Mouse (Mus musculus) forebrain, postnatal 0 days (tissue): ENCODE results near the gene Fam160b1. TPM values are rescaled to one million over a fixed set of nuclear protein-coding genes. Genes with fewer than 3 reads are reported as not detected.

ENCODE experiments used
- ATAC-seq: fragments of 200-750 bp; cut with Nextera tagmentation; 2 replicates; pipeline ENCODE4 v1.8.0; 2017; ENCODE audit warnings: mild to moderate bottlenecking, moderate library complexity
- DNase-seq: peaks from one replicate; pipeline ENCODE4 v3.0.0-alpha.2; 2015
- H3K27ac ChIP-seq: fragments of 300-500 bp; sonication (generic); 2 replicates; pipeline ENCODE4 v1.5.1; 2014; ENCODE audit warnings: low read depth, mild to moderate bottlenecking, antibody characterized with exemption, low read length, moderate library complexity, mixed read lengths
- H3K27me3 ChIP-seq: fragments of 300-500 bp; sonication (generic); 2 replicates; pipeline ENCODE4 v1.6.1; 2014; ENCODE audit warnings: mild to moderate bottlenecking, low read length, mixed read lengths; ENCODE audit not compliant: insufficient read depth
- H3K36me3 ChIP-seq: fragments of 300-500 bp; sonication (generic); 2 replicates; pipeline ENCODE4 v1.6.1; 2014; ENCODE audit warnings: mild to moderate bottlenecking, moderate library complexity; ENCODE audit not compliant: insufficient read depth
- H3K4me1 ChIP-seq: fragments of 300-500 bp; sonication (generic); 2 replicates; pipeline ENCODE4 v1.6.1; 2014; ENCODE audit warnings: antibody characterized with exemption; ENCODE audit not compliant: insufficient read depth
- H3K4me2 ChIP-seq: fragments of 300-500 bp; sonication (generic); 2 replicates; pipeline ENCODE4 v1.6.1; 2014; ENCODE audit warnings: low read depth, mild to moderate bottlenecking, moderate library complexity
- H3K4me3 ChIP-seq: fragments of 300-500 bp; sonication (generic); 2 replicates; pipeline ENCODE4 v1.5.1; 2014; ENCODE audit warnings: low read depth, low read length, mixed read lengths
- H3K9ac ChIP-seq: fragments of 300-500 bp; sonication (generic); 2 replicates; pipeline ENCODE4 v1.6.1; 2014; ENCODE audit warnings: mild to moderate bottlenecking
- H3K9me3 ChIP-seq: fragments of 300-500 bp; sonication (generic); 2 replicates; pipeline ENCODE4 v1.6.1; 2016; ENCODE audit warnings: low read length
- CTCF ChIP-seq: sonication (generic); IDR thresholded peaks from 2 replicates; pipeline ENCODE4 v1.5.1; 2016; ENCODE audit warnings: antibody characterized with exemption, control low read depth, low read depth
- WGBS: fragments of 180-500 bp; shearing (Covaris S2); extraction: QIAGEN DNeasy Blood & Tissue Kit; methylation state at CpG from one replicate; pipeline ENCODE4 v1.1.7; 2014; 5-methylcytosine and 5-hydroxymethylcytosine counted together
- polyA plus RNA-seq: library from polyadenylated mRNA; unstranded; fragments of >200 nt; fragmentation: Nextera tagmentation; extraction: Ambion mirVana; gene quantifications from 2 replicates; pipeline ENCODE4 v1.2.1, GENCODE M21; 2015
- total RNA-seq: library from RNA; depleted of rRNA; stranded (reverse); fragments of >200 nt; gene quantifications from 2 replicates; pipeline ENCODE4 v1.2.3, GENCODE M21; 2014

The Fam160b1 gene
- total and polyA plus RNA-seq, 2 experiments from 2014 or later: 10.8 to 23.0 TPM

DNA sequence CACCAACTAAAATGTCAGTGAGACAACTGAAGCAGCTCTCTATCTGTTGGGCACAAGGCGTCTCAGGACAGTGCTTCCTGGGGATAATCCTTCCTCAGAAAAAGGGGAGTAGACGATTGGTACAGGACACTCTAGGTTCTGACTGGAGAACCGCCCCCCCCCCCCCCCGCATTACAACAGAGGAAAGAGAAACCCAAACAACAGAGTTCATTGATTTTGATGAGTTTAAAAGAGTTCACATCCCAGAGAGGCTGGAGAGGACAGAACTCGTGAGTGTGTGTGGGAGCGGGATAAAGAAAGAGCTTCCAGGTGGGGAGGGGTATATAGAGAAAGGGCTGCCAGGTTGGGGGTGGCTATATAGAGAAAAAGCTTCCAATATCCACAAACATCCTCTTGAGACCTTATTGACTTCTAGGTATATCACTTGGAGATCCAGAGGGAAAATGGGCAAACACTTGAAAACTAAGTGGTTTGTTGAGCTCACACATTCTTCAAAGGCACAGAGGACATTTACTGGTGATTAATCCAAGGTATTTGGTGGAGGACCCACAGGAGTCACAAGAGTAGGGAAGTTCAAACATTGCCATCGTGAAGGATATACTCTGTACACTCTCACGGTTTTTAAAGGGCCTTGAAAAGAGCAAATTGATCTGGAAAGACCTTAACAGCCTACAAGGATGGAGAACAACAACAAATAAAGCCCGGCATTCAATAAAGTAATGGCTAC, 39.7 kb upstream of the Fam160b1 start:
- no peak for TF ChIP-seq CTCF
- H3K4me1 ChIP-seq: peaks cover 7% of the 10 kb centered on the region; the same call in 1 of the 2 replicates
- no peak for DNase-seq
- H3K27me3 ChIP-seq: no peaks in the 10 kb centered on the region
- WGBS: 81% methylated on average over 9 of the region's 9 CpGs
- H3K9me3 ChIP-seq: no peaks in the 10 kb centered on the region
- no peak overlapping the region for H3K4me2 ChIP-seq
- no peak for ATAC-seq
- no peaks in the 10 kb centered on the region for H3K36me3 ChIP-seq
- no peak overlapping the region for H3K9ac ChIP-seq
- H3K27ac ChIP-seq: no peak overlapping the region
- no peak overlapping the region for H3K4me3 ChIP-seq

DNA sequence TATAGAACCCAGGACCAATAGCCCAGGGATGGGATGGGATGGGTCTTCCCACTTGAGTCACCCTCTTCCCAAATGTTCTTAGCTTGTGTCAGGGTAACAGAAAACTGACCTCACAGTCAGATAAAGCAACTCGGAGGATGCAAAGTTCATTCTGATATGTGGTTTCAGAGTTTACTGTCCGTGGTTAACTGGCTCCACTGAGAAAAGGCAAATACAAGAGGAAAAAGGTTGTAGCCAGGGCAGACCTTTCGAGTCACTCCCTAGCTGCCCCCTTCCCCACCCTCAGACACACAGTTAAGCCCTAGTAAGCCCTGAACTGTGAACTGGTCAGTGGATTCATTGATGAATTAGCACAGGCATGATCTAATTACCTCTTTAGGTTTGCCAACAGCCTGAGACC, 38.6 kb upstream of the Fam160b1 start:
- H3K4me3 ChIP-seq: no peak overlapping the region
- H3K9me3 ChIP-seq: no peaks in the 10 kb centered on the region
- whole genome bisulfite sequencing: 87% methylated on average over 3 of the region's 3 CpGs
- DNase-seq (no peak), ATAC-seq (no peak)
- H3K27ac ChIP-seq: no peak overlapping the region
- no peaks in the 10 kb centered on the region for H3K36me3 ChIP-seq
- no peaks in the 10 kb centered on the region for H3K27me3 ChIP-seq
- H3K9ac ChIP-seq: no peak overlapping the region
- peaks cover 7% of the 10 kb centered on the region; the same call in 1 of the 2 replicates for H3K4me1 ChIP-seq
- TF ChIP-seq CTCF: no peak
- H3K4me2 ChIP-seq: no peak overlapping the region

DNA sequence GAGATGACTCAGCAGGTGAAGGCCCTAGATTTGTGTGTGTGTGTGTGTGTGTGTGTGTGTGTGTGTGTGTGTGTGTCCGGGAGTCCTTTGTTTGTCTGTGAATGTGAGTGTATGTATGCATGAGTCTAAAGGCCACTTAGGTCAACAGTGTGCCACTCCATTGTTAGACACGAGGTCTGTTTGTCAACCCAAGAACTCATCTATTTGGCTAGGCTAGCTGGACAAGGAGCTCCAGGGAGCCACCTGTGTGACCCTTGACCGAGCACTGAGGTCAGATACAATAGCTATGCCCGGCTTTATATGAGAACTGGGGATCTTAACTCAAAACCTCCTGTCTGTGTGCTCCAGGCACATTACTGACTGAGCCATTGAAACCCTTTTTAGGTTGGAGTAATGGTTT, 38.0 kb upstream of the Fam160b1 start:
- Histone ChIP-seq H3K4me2 (no peak overlapping the region), H3K27ac (peak overlapping the region; percentile 66; the same call in 1 of the 2 replicates), H3K27me3 (no peaks in the 10 kb centered on the region), H3K4me1 (peaks cover 7% of the 10 kb centered on the region; the same call in 1 of the 2 replicates), H3K9ac (no peak overlapping the region), H3K4me3 (no peak overlapping the region), H3K9me3 (no peaks in the 10 kb centered on the region), H3K36me3 (no peaks in the 10 kb centered on the region)
- no peak for DNase-seq
- no peak for TF ChIP-seq CTCF
- WGBS: 74% methylated on average over 4 of the region's 4 CpGs
- ATAC-seq: no peak

DNA sequence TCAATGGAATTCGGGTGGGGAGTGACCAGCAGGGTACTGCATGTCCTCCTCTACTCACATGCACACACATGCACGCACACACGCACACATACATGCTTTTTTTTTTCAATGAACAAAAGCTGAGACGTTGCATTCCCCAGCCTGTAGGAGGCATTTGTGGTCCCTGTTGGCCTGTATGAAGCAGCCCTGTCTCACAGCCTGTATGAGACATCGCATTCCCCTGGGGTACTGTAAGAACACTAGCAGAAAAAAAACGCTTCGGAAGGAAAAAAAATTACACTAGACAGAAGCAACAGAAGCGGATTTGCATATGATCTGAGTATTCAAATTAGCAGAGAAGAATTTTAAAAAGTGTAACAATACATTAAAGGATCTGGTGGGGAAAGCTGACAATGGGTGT, 37.4 kb upstream of the Fam160b1 start:
- no peaks in the 10 kb centered on the region for H3K36me3 ChIP-seq
- no peaks in the 10 kb centered on the region for H3K27me3 ChIP-seq
- H3K4me3 ChIP-seq: no peak overlapping the region
- H3K27ac ChIP-seq: peak overlapping the region; percentile 66; the same call in 1 of the 2 replicates
- no peaks in the 10 kb centered on the region for H3K9me3 ChIP-seq
- TF ChIP-seq CTCF: peak; percentile 57
- ATAC-seq (peak; percentile 91), DNase-seq (peak; percentile 71)
- no peak overlapping the region for H3K9ac ChIP-seq
- H3K4me1 ChIP-seq: peaks cover 7% of the 10 kb centered on the region; the same call in 1 of the 2 replicates
- no peak overlapping the region for H3K4me2 ChIP-seq
- WGBS: 46% methylated on average over 8 of the region's 8 CpGs

DNA sequence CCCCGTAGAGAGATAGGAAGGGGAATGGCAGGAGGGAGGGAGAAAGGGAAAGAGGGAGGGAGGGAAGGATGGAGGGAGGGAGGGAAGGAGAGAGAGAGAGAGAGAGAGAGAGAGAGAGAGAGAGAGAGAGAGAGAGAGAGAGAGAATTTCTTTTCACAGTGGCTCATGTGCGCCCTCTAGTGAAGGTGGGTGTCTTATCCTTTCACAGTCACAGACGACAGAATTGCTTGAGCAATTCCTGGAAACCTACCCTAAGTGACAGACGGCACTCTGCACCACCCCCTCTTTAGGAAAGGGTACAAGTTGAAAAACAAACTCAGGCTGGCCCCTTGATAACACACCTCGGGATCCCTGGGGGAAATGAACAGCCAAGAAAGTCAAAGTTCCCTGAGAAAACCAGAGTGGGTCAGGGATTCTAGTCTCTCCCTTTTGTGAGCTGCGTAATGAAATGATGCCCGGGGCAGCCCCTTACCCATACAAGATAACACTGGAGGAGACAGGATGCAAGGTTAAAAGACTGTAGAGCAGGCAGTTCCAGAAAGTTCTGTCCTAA, 34.7 kb upstream of the Fam160b1 start:
- ATAC-seq: 0 out of 2 replicates have a peak, but pooled peaks have one; percentile 28
- Histone ChIP-seq H3K4me1 (peaks cover 7% of the 10 kb centered on the region; the same call in 1 of the 2 replicates), H3K4me3 (no peak overlapping the region), H3K27ac (no peak overlapping the region), H3K9ac (no peak overlapping the region), H3K36me3 (no peaks in the 10 kb centered on the region), H3K9me3 (no peaks in the 10 kb centered on the region), H3K27me3 (no peaks in the 10 kb centered on the region), H3K4me2 (no peak overlapping the region)
- peak; percentile 87 for TF ChIP-seq CTCF
- peak; percentile 83 for DNase-seq
- WGBS: 28% methylated on average over 7 of the region's 7 CpGs

DNA sequence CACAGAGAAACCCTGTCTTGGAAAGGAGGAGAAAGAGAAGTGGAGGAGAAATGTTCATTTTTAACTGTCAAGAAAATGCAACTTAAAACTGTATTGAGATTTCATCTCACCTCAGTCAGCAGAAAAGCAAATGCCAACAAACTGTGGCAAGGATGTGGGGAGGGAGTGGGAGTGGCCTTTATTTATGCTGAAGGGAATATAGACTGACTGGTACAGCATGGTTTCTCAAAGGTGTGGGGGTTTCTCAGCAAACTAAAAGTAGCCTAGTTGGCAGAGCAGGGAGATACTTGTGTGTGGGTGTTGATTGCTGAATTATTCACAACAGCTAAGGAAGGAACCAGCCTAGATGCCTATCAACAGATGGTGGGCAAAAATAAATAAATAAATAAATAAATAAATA, 32.8 kb upstream of the Fam160b1 start:
- Histone ChIP-seq H3K4me3 (no peak overlapping the region), H3K4me2 (no peak overlapping the region), H3K9me3 (no peaks in the 10 kb centered on the region), H3K4me1 (peaks cover 7% of the 10 kb centered on the region; the same call in 1 of the 2 replicates), H3K9ac (no peak overlapping the region), H3K36me3 (no peaks in the 10 kb centered on the region), H3K27me3 (no peaks in the 10 kb centered on the region), H3K27ac (no peak overlapping the region)
- ATAC-seq (no peak), DNase-seq (no peak)
- no peak for TF ChIP-seq CTCF

DNA sequence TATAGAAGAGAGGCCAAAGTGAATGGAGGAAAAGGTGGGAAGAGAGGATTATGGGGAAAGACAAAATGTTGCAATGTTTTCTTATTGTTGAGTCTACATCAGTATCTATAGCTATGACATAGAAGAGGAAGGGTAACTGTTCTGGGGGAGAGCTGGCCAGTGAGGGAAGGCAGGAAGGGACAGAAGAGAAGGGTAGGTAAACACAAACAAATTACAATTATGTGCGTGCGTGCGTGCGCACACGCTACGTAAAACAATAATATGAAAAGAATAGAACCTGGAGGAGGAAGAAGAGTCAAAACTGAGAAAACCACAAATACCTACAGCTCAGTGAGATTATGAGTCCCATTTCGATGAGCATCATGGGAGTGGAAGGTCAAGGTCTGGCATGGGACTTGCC, 32.2 kb upstream of the Fam160b1 start:
- Histone ChIP-seq H3K27ac (no peak overlapping the region), H3K4me3 (no peak overlapping the region), H3K4me1 (peaks cover 7% of the 10 kb centered on the region; the same call in 1 of the 2 replicates), H3K4me2 (no peak overlapping the region), H3K27me3 (no peaks in the 10 kb centered on the region), H3K9ac (no peak overlapping the region), H3K36me3 (no peaks in the 10 kb centered on the region), H3K9me3 (no peaks in the 10 kb centered on the region)
- TF ChIP-seq CTCF: no peak
- DNase-seq (no peak), ATAC-seq (no peak)
- 97% methylated on average over 7 of the region's 7 CpGs for WGBS
